Mouse (Mus musculus) stomach, embryonic 15.5 days (tissue): ENCODE measurements around the gene Olfr56. TPM values are rescaled to one million over a fixed set of nuclear protein-coding genes. Genes with fewer than 3 reads are reported as not detected.

Experiments
- ATAC-seq: fragments of 200-750 bp; cut with Nextera tagmentation; 2 replicates; pipeline ENCODE4 v1.8.0; 2017; ENCODE audit warnings: low read depth, moderate number of reproducible peaks, moderate TSS enrichment; ENCODE audit not compliant: insufficient read depth, low FRiP score
- H3K27ac ChIP-seq: fragments of 300-500 bp; sonication (generic); 2 replicates; pipeline ENCODE4 v1.5.1; 2015; ENCODE audit warnings: mild to moderate bottlenecking, inconsistent platforms
- H3K27me3 ChIP-seq: fragments of 300-500 bp; sonication (generic); replicated peaks from 2 replicates; pipeline ENCODE4 v1.6.1; 2015; ENCODE audit warnings: inconsistent platforms
- H3K36me3 ChIP-seq: fragments of 300-500 bp; sonication (generic); 2 replicates; pipeline ENCODE4 v1.6.1; 2015; ENCODE audit warnings: inconsistent platforms
- H3K4me1 ChIP-seq: fragments of 300-500 bp; sonication (generic); 2 replicates; pipeline ENCODE4 v1.6.1; 2015; ENCODE audit warnings: inconsistent platforms
- H3K4me2 ChIP-seq: fragments of 300-500 bp; sonication (generic); 2 replicates; pipeline ENCODE4 v1.6.1; 2015; ENCODE audit warnings: mild to moderate bottlenecking, inconsistent platforms
- H3K4me3 ChIP-seq: fragments of 300-500 bp; sonication (generic); replicated peaks from 2 replicates; pipeline ENCODE4 v1.5.1; 2015; ENCODE audit warnings: inconsistent platforms
- H3K9ac ChIP-seq: fragments of 300-500 bp; sonication (generic); 2 replicates; pipeline ENCODE4 v1.6.1; 2015; ENCODE audit warnings: inconsistent platforms
- H3K9me3 ChIP-seq: fragments of 300-500 bp; sonication (generic); 2 replicates; pipeline ENCODE4 v1.6.1; 2016; ENCODE audit warnings: inconsistent platforms
- WGBS: fragments of 180-500 bp; shearing (Covaris S2); methylation state at CpG from one replicate; pipeline ENCODE4 v1.1.7; 2015; 5-methylcytosine and 5-hydroxymethylcytosine counted together
- polyA plus RNA-seq: library from polyadenylated mRNA; unstranded; fragments of >200 nt; fragmentation: Nextera tagmentation; extraction: Ambion mirVana; gene quantifications from 2 replicates; pipeline ENCODE4 v1.2.1, GENCODE M21; 2015

Olfr56 gene
- polyA plus RNA-seq, 1 experiment from 2014 or later, result not detected

- Histone ChIP-seq H3K4me3 (no peak overlapping the region), H3K27ac (no peak overlapping the region), H3K4me1 (no peaks in the 10 kb centered on the region), H3K9me3 (no peaks in the 10 kb centered on the region), H3K36me3 (no peaks in the 10 kb centered on the region), H3K4me2 (no peak overlapping the region), H3K27me3 (no peaks in the 10 kb centered on the region), H3K9ac (no peak overlapping the region)
- WGBS, result 26% methylated on average over 5 of the region's 5 CpGs
- no peak for ATAC-seq
Measured at GRCm38 (mm10) chr11:49101500-49101899, 122.8 kb downstream of the Olfr56 start.

GRCm38 (mm10) chr11:49103047-49103693 is 124.5 kb downstream of the Olfr56 start:
- ATAC-seq, result peak; percentile 56; the same call in 1 of the 2 replicates
- no peaks in the 10 kb centered on the region for H3K4me1 ChIP-seq
- no peak overlapping the region for H3K27ac ChIP-seq
- H3K4me3 ChIP-seq, result no peak overlapping the region
- H3K36me3 ChIP-seq, result no peaks in the 10 kb centered on the region
- no peak overlapping the region for H3K9ac ChIP-seq
- H3K9me3 ChIP-seq, result no peaks in the 10 kb centered on the region
- H3K4me2 ChIP-seq, result no peak overlapping the region
- WGBS, result 12% methylated on average over 8 of the region's 8 CpGs
- H3K27me3 ChIP-seq, result no peaks in the 10 kb centered on the region

- no peaks in the 10 kb centered on the region for H3K4me1 ChIP-seq
- H3K9me3 ChIP-seq, result no peaks in the 10 kb centered on the region
- 81% methylated on average over 1 of the region's 1 CpGs for WGBS
- H3K27me3 ChIP-seq, result no peaks in the 10 kb centered on the region
- H3K4me2 ChIP-seq, result no peak overlapping the region
- H3K4me3 ChIP-seq, result no peak overlapping the region
- H3K9ac ChIP-seq, result no peak overlapping the region
- ATAC-seq, result no peak
- H3K27ac ChIP-seq, result no peak overlapping the region
- H3K36me3 ChIP-seq, result no peaks in the 10 kb centered on the region
Measured at GRCm38 (mm10) chr11:49105752-49106151, 127.1 kb downstream of the Olfr56 start.

- Histone ChIP-seq H3K4me2 (no peak overlapping the region), H3K9me3 (no peaks in the 10 kb centered on the region), H3K4me3 (no peak overlapping the region), H3K4me1 (no peaks in the 10 kb centered on the region), H3K27me3 (no peaks in the 10 kb centered on the region), H3K36me3 (no peaks in the 10 kb centered on the region), H3K9ac (no peak overlapping the region), H3K27ac (no peak overlapping the region)
- ATAC-seq, result 0 out of 2 replicates have a peak, but pooled peaks have one; percentile 43
- 46% methylated on average over 10 of the region's 10 CpGs for WGBS
Measured at GRCm38 (mm10) chr11:49107650-49108537, 129.2 kb downstream of the Olfr56 start.

GRCm38 (mm10) chr11:49108833-49109232 is 130.1 kb downstream of the Olfr56 start:
- Histone ChIP-seq H3K4me3 (no peak overlapping the region), H3K36me3 (no peaks in the 10 kb centered on the region), H3K9ac (no peak overlapping the region), H3K4me1 (no peaks in the 10 kb centered on the region), H3K4me2 (no peak overlapping the region), H3K27ac (no peak overlapping the region), H3K9me3 (no peaks in the 10 kb centered on the region), H3K27me3 (no peaks in the 10 kb centered on the region)
- 34% methylated on average over 1 of the region's 1 CpGs for WGBS
- ATAC-seq, result no peak

- Histone ChIP-seq H3K9ac (no peak overlapping the region), H3K4me1 (no peaks in the 10 kb centered on the region), H3K27ac (no peak overlapping the region), H3K4me3 (no peak overlapping the region), H3K9me3 (no peaks in the 10 kb centered on the region), H3K4me2 (no peak overlapping the region), H3K36me3 (no peaks in the 10 kb centered on the region), H3K27me3 (no peaks in the 10 kb centered on the region)
- WGBS, result 44% methylated on average over 1 of the region's 1 CpGs
- ATAC-seq, result no peak
Measured at GRCm38 (mm10) chr11:49111000-49111399, 132.3 kb downstream of the Olfr56 start.

GRCm38 (mm10) chr11:49112624-49113219 is 134.0 kb downstream of the Olfr56 start:
- ATAC-seq, result no peak

GRCm38 (mm10) chr11:49114158-49114557 is 135.5 kb downstream of the Olfr56 start:
- Histone ChIP-seq H3K4me3 (no peak overlapping the region), H3K9me3 (no peaks in the 10 kb centered on the region), H3K27ac (no peak overlapping the region), H3K4me1 (no peaks in the 10 kb centered on the region), H3K36me3 (no peaks in the 10 kb centered on the region), H3K9ac (no peak overlapping the region), H3K4me2 (no peak overlapping the region), H3K27me3 (no peaks in the 10 kb centered on the region)
- 48% methylated on average over 2 of the region's 2 CpGs for WGBS
- ATAC-seq, result no peak

More at GRCm38 (mm10) chr11:49112624-49113219, 134.0 kb downstream of the Olfr56 start:
- Histone ChIP-seq H3K4me3 (no peak overlapping the region), H3K4me2 (no peak overlapping the region), H3K27me3 (no peaks in the 10 kb centered on the region), H3K9ac (no peak overlapping the region), H3K36me3 (no peaks in the 10 kb centered on the region), H3K9me3 (no peaks in the 10 kb centered on the region), H3K27ac (no peak overlapping the region), H3K4me1 (no peaks in the 10 kb centered on the region)
- WGBS, result 65% methylated on average over 6 of the region's 6 CpGs

- no peak within 1 kb of the TSS for H3K4me3 ChIP-seq
Measured at GRCm38 (mm10) chr11:49114774-49115173, 136.1 kb downstream of the Olfr56 start, which contains the start of gene Olfr1396. Gene Olfr1396 (minus strand): TSS chr11:49114874.

GRCm38 (mm10) chr11:49119635-49120034 is 140.9 kb downstream of the Olfr56 start:
- H3K9ac ChIP-seq, result no peak overlapping the region
- H3K27ac ChIP-seq, result no peak overlapping the region
- H3K4me2 ChIP-seq, result no peak overlapping the region
- 82% methylated on average over 3 of the region's 3 CpGs for WGBS
- H3K9me3 ChIP-seq, result no peaks in the 10 kb centered on the region
- no peaks in the 10 kb centered on the region for H3K36me3 ChIP-seq
- no peaks in the 10 kb centered on the region for H3K4me1 ChIP-seq
- no peak overlapping the region for H3K4me3 ChIP-seq
- ATAC-seq, result no peak
- H3K27me3 ChIP-seq, result no peaks in the 10 kb centered on the region

More at GRCm38 (mm10) chr11:49114774-49115173, 136.1 kb downstream of the Olfr56 start, which contains the start of gene Olfr1396:
- ATAC-seq, result no peak
- Histone ChIP-seq H3K9ac (no peak within 1 kb of the TSS), H3K4me1 (no peaks in the 10 kb centered on the region), H3K36me3 (no peaks in the 10 kb centered on the region), H3K9me3 (no peaks in the 10 kb centered on the region), H3K4me2 (no peak within 1 kb of the TSS), H3K27ac (no peak within 1 kb of the TSS), H3K27me3 (no peaks in the 10 kb centered on the region)

- ATAC-seq, result no peak
- Histone ChIP-seq H3K9ac (no peak overlapping the region), H3K4me2 (no peak overlapping the region), H3K9me3 (no peaks in the 10 kb centered on the region), H3K36me3 (no peaks in the 10 kb centered on the region), H3K27me3 (no peaks in the 10 kb centered on the region), H3K4me3 (no peak overlapping the region), H3K4me1 (no peaks in the 10 kb centered on the region), H3K27ac (no peak overlapping the region)
- 89% methylated on average over 2 of the region's 2 CpGs for WGBS
Measured at GRCm38 (mm10) chr11:49124169-49124568, 145.5 kb downstream of the Olfr56 start.

- Histone ChIP-seq H3K4me2 (no peak within 1 kb of the TSS), H3K27ac (no peak within 1 kb of the TSS), H3K9me3 (no peaks in the 10 kb centered on the region), H3K4me3 (no peak within 1 kb of the TSS), H3K4me1 (no peaks in the 10 kb centered on the region), H3K36me3 (no peaks in the 10 kb centered on the region), H3K27me3 (no peaks in the 10 kb centered on the region), H3K9ac (no peak within 1 kb of the TSS)
- 85% methylated on average over 6 of the region's 6 CpGs for WGBS
- no peak for ATAC-seq
Measured at GRCm38 (mm10) chr11:49141974-49142373, 163.3 kb downstream of the Olfr56 start, which contains the start of gene Olfr1395. Gene Olfr1395 (plus strand): TSS chr11:49142274.
